Mouse (Mus musculus) gastrocnemius, postnatal 14 days (tissue): ENCODE results near the gene Spata9. TPM values are rescaled to one million over a fixed set of nuclear protein-coding genes. Genes with fewer than 3 reads are reported as not detected.
"Not testable (repeated sequence)": the region's sequence is repeated elsewhere in the genome, so short reads cannot be mapped to it uniquely, and the experiment has no call there.

Source experiments
- DNase-seq: peaks from one replicate; pipeline ENCODE4 v3.0.0; 2021; ENCODE audit warnings: mixed read lengths
- intact Hi-C: fragments of 180-260 bp; cut with DNase I; formaldehyde crosslinking; loops from one replicate; pipeline ENCODE4 v1.15.1; 2025; ENCODE audit warnings: low total_unique reads
- long read RNA-seq, 2 experiments: library from polyadenylated mRNA; stranded (forward); transcript quantifications; one replicate each; pipeline ENCODE4 v2.0.0; 2021
- total RNA-seq, 2 experiments: library from RNA; stranded (reverse); gene quantifications; 2 replicates each; pipeline ENCODE4 v1.2.3; 2021

The Spata9 gene
- total RNA-seq: not detected
- long read RNA-seq, experiment 1, partial matches to known transcripts: 0 of 1 reads
- long read RNA-seq, experiment 1, other reads (novel, unspliced or antisense): 1 of 1 reads
- long read RNA-seq, experiment 2: 0 reads

DNA sequence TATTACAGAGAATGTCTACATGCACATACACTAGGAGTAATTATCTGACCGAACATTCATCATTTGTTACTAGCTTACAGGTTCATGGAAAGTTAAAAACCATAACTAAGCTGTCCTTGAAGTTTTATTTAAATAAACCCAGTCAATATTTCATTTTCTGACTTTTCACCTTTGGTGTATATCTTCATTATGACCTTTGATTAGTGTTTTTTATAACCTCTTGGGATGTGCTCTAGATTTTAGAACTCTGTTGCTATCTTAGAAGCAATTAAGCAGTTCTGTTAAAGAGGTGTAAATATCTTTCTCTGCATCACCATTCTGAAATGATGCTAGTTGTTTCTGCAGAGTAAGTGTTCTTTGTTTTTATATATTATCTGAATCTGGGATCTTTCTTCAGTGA lies at the start of gene Spata9:
Gene Spata9, plus strand, starts transcription at position 301 of the 400 bp plus-strand sequence.
- DNase-seq: no peak
- intact Hi-C loops: no loop called here

DNA sequence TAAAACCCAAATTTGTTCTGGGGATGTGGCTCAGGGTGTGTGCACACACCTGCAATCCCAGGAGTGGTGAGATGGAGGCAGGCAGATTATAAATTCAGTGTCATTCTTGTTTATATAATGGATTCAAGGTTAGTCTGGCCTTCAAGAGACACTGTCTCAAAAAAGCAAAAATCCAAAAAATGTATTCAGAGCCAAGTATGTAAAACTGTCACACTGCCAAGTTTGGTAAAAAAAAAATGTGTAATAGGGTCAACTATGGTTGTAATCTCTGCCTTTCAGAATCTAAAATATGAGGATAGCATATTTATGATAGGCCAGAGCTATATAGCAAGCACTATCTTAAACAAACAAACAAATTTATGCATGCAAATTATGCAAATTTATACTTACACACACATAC lies 39.0 kb upstream of the Spata9 start:
- intact Hi-C loops: no loop called here
- DNase-seq: no peak

DNA sequence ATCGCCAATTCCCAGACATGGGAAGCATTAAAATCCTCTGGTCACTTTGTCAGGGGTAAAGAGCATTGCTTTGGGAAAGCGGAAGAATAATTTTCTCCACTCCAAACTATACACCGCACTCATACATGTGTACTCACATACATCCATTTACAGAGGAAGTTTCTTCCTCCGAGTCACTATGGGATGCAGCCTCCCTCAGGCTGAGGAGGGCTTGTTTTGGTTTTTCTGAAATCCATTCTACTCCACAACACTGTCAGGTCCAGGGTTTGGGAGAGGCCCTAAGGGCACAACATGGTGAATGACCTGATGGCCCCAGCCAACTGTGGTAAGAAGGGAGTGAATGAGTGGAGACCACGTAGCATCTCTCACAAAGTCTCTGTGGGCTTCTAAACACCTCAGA lies 37.9 kb upstream of the Spata9 start:
- not testable (repeated sequence) for DNase-seq

DNA sequence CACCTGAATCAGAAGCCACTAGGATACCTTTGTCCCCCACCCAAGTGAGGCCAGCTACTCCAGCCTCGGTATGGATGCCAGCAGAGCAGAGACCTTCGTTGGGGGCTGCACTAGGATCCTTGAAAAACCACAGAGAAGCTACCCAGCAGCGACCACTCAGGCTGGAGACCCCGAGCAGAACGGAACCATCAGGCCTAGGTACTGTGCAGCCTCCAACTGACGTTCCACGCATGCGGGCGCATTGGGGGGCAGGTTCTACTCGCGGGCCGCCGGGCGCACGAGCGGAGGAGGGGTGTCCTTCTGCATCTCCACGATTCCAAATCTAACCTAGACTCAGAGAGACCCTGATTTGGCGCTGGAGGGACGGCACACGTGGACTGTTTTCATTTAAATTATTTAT lies 36.9 kb upstream of the Spata9 start:
- DNase-seq: no peak
- intact Hi-C loops: no loop called here

More for the DNA sequence above, 37.9 kb upstream of the Spata9 start:
- intact Hi-C loops: not testable (repeated sequence)

DNA sequence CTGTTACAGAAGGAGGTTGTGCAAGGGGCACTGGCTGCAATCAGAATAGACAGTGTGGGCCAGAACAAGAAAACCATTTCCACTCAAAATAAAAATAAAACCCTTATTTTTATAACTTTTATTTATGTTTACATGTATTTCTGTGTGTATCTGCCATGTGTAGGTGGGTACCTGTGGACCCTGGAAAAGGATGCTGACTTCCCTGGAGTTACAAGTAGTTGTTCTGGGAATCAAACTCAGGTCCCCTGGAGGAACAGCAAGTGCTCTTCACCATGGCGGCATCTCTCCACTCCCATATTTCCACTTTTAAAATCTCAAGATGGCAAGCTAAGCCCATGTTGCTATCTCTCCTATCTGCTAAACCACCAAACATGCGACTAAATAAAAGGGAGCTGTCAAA lies 36.3 kb upstream of the Spata9 start:
- DNase-seq: no peak
- intact Hi-C loops: no loop called here

DNA sequence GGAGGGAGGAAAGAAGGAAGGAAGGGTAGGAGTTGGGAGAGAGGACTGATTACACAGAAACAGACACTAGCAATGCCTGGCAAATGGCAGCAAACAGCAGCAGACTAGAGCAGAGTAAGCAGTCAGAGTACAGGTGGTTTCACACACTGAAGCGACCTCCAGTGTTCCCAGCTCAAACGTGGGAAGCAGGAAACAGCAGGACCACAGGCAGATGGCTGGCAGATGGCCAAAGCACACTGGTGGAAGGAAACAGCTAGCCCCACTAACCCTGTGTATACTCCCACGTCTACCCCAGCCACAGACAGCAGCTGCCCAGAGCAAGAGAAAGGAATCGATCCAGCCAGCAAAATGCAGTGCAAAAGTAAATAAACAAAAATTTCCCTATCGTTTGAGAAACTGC lies 35.9 kb upstream of the Spata9 start:
- intact Hi-C loops: no loop called here
- DNase-seq: peak; percentile 61

DNA sequence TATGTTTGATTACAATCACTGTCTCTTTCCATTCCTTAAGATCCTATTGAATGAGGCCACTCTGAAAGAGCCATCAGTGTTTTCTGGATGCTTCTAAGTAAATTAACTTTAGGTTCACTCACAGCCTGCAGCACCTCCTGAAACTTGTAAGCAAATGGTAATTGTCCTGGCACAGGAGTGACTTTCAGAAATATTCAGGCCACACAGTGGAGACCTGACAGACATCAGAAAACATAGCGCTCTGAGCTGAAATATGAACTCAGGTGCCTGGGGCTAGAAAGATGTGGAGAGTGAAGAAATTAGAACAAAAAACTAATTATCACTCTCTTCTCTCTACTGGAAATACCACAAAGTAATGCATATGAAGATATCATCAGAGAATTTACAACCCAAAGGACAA lies 33.7 kb upstream of the Spata9 start:
- DNase-seq: no peak
- intact Hi-C loops: no loop called here

DNA sequence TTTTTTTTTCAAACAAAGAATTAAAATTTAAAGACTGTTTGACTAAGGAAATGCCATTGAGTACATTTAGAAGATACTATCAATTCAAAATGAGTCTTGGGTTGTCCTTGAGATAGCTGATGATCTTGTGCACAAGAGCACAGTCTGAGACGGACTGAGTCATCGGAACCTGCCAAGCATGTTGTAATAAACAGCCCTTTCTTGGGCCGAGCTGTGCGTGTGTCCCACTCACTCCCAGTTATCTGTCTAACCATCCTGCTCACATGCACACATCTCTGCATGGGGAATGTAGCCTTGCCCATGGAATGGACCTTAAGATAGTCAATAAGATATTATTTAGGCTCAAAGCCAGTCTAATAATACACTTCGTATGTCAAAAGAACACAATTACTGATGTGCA lies 28.1 kb upstream of the Spata9 start:
- DNase-seq: no peak
- intact Hi-C loops: no loop called here

DNA sequence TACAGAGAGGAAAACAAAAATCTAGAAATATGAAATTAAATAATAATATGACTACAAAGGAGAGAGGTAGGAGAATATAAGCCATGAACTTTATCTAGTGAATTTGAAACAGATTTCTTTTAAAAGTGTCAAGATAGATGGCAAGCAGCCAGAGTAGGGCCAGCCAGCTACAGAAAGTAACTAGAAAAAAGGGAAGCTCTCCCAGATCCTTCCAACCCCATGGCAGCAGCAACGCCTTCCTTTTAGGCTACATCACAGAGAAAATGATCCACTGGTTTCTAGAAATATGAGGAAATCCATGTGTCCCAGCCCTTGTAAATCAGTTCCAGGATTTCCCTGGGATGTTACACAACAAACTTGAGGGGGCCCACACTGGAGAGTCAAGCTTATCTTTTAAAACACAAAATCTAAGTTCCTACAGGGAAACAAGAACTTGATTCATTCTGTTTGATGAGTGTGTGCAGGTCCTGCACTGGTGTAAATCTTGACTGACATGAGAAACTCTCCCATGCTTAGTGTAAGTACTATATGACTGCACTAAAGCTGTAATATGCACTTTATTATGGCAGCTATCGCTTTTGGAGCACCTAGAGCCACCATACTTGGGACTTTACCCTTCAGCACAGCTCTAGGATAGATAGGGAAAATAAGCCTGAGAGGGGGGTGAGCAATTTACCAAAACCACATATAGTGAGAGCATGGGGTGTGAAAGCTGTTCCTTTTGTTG lies 26.0 kb upstream of the Spata9 start:
- DNase-seq: peak; percentile 7
- intact Hi-C loops: no loop called here

DNA sequence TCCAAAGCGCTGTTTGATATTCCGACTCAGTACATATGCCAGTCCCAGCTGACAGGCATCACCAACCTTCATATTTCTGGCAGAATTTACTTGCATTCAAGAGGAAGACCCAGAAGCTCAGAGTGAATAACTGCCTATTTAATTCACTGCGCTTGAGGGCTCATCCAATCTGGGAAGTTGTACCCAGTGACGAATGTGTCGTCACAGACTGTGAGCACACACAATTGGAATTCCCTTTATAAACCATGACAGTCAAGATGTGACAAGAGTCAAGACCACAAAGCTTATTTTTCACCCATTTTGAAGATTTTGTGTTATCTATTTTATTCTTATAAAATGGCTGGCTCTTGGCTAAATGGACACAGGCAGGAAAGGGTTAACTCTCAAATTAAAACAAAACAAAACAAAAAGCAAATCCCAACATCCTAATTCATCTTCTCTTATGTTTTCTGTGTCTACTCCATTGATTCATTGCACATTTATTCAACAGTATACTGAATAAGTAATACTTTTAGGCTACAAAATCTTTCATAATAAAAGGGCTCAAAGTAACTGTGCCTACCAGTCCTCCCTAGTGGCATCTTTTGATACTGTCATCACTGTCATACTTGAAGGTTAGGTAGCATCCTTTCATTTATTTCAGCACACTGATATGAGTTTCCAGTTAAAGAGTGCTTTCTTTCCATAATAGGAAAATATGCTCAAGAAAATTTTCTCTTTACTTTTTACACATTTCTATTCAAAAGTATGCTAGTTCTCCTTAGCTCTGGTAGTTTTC lies 25.2 kb upstream of the Spata9 start:
- intact Hi-C loops: no loop called here
- DNase-seq: no peak

DNA sequence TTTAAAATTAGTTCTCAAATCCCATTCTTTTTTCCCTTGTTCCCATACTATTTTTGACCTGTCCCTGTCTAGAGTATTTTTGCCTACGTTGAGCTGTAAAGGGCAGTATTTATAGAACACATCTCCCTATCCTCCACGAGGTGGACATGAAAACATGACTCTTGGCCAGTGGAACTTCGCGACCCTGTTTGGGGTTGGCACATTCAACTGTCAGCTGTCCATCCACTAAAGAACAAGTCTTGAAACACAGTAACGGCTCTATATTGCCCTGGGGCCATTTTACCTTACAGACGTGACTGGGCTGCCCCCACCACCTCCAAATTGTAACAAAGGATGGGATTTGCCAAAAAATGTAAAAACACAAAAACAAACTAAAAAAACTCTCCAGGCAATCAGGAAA lies 24.2 kb upstream of the Spata9 start:
- no peak for DNase-seq
- intact Hi-C loops: no loop called here

DNA sequence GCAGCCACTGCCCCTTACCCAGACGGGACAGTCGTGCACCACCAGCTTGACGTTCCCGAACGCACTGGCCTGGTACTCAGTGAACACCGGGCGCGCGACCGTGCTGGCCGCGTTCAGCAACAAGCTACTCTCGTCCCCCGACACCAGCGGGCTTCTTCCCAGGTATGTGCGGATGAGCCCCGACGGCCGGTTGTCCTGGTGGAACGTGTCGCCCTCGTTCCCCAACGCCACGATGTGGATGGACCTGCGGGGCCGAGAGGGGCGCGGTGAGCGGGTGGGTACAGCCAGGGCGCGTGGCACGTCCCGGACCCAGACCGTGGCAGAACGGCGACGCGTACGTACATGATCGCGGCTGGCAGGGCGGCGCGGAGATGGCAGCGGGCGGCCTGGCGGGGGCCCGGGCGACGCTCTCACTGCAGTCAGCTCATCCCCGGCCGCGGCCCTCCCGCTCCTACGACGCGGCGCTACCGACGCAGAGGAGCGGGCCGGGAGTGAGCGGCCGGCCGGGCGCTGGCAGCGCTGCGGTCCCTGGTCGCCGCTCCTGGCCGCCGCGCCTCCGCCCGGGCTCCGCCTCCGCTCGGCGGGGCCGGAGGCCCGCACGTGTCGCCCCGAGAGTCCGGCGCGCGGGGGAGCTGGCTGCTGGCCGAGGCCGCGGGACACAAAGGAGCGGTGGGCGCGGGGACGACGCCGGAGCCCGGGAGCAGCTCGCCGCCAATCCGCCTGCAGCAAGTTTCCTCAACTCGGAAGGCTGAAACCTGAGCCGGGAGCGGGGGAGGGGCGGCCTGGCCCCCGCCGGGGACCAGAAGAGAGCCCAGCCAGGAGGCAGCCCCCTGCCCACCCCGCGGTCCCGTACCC lies 23.5 kb upstream of the Spata9 start, which contains the start of gene Rhobtb3:
Gene Rhobtb3, minus strand, starts transcription at position 737 of the 855 bp plus-strand sequence.
- intact Hi-C loops: no loop called here
- DNase-seq: peak; percentile 83

DNA sequence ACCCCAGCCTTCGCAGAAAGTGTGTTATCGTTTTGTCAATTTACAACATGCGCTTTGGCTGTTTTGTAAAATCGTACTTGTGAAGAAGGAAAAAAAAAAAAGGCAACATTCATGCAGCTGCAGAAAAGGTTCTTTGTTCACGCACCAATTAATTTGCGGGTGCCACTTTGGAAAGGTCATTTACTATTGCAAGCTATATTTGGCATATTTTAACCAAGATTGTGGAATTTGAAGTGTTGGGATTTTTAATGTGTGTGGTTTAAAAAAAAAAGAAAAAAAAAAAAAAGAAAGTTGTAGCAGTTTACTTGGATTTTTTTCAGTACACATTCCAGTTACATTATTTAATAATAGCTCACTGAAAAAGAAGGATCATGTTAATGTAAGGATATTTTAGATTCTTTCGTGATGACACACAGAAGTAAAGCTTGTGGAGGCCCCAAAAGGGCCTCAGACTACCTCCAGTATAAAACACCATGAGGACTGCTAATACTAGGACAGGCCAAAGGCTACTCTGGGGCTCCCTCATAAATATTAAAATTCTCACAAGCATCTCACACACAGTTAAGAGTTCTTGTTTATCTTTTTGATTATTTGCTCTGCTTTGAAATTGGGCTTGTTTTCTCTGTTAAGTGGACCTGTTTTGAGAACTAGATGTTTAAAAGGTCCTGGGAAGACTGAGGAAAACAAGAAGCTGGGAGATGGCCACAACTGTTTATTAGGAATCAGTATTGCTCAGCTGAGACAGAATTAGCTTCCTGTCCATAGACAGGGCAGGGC lies 22.7 kb upstream of the Spata9 start:
- intact Hi-C loops: no loop called here
- no peak for DNase-seq

DNA sequence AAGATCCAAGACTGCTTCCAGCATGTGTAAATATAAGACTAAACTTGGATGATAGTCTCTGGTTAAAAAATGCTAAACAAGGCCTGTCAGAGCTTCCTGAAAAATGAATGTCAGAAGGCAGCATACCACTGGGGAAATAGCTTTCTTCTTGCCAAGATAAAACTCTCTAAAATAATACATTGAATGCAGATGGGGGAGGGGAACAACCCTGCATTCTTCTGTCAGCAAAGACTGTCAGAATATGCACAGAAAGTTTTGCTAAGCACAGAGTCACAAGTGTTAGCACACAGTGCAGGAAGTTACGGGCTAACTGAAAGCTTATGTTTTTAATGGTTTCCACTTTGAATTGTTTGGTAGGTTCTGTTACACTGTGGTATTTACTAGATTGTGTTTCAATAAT lies 16.7 kb upstream of the Spata9 start:
- intact Hi-C loops: no loop called here
- DNase-seq: no peak

DNA sequence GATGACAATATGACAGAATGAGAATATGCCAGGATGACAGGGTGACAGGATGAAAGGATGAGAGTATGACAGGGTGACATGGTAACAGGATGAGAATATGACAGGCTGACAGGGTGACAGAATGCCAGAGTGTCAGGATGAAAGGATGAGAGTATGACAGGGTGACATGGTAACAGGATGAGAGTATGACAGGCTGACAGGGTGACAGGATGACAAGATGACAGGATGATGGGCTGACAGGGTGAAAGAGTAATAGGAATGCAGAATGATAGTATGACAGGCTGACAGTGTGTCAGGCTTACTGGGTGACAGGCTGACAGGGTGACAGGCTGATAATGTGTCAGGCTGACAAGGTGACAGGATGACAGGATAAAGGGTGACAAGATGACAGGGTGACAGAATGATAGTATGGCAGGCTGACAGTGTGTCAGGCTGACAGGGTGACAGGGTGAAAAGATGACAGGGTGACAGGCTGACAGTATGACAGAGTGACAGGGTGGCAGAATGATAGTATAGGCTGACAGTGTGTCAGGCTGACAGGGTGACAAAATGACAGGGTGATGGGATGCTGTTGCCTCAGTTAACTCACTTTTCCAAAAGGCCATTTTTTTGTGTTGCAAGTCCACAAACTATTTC lies 11.5 kb upstream of the Spata9 start:
- DNase-seq: no peak
- intact Hi-C loops: no loop called here

DNA sequence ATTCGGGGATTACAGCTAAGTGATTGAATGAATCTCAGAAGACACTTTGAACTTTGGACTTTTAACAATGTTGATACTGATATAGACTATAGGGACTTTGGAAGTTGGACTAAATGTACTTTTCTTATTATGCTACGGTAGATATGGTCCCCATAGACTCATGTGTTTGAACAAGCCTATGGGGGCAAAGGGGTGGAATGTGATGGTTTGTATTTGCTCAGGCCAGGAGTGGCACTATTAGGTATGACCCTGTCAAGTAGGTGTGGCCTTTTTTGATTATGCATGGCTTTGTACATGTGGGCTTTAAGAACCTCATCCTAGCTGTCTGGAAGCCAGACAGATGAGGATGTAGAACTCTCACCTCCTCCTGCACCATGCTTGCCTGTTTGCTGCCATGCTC lies 7.5 kb downstream of the Spata9 start:
- no peak for DNase-seq
- intact Hi-C loops: no loop called here

DNA sequence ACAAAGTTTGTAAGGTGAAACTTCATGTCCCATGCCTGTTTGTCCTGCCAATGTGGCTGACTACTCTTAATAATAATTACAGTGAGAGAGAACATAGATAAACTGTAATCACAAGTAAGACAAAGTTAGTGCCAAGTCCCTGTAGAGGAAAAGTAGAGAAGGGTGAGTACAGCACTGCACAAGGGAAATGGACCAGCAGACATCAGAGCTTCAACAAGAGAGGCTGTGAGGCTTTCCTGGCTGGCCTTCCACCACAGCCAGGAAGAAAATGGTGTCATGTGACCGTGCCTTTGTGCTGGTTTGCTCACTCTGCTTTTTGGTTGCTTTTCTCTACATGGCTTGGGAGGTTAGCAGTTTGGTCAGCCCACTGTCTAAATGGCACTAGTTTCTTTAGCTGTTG lies 8.7 kb downstream of the Spata9 start:
- DNase-seq: no peak
- intact Hi-C loops: no loop called here

DNA sequence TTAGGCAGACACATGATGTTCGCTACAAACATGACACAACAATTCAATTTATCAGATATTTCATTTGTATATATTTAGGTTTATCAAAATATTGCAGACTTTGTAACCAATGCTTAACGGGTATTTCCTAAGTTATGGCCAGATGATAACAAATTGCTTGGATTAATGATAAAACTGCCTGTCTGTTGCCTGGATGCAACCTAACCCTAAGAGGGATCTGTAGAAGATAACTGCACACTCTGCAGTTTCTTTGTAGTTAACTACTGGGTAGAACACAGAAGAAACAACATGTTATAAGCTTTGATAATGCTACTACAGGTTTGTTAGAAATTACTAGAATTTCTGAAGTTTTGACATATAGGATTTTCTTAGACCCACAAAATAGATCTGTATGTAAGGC lies 9.3 kb downstream of the Spata9 start:
- DNase-seq: no peak
- intact Hi-C loops: no loop called here

DNA sequence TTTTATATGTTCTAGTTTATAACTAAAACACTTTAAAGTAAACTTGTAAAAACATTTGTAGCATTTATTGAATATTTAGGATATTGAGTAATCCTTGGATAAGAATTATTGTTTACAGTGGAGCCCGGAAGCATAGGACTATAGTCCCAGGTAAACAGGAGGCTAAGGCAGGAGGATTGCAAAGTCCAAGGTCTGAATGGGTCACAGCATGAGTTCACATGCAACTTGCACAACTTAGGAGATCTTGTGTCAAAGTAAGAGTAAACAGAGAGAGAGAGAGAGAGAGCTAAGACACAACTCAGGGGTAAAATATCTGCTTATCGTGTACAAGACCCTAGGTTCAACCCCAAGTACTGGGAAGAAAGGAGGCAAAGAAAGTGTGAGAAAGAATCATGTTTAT lies 9.7 kb downstream of the Spata9 start:
- no peak for DNase-seq
- intact Hi-C loops: no loop called here
